Mouse (Mus musculus) layer of hippocampus, adult 2 months (tissue): ENCODE data around the gene Ttc34. TPM values are rescaled to one million over a fixed set of nuclear protein-coding genes. Genes with fewer than 3 reads are reported as not detected.

Source experiments
- DNase-seq, 2 experiments: peaks; one replicate each; pipeline ENCODE4 v3.0.0; 2022; ENCODE audit warnings: low spot score in 2 of 2
- H3K27ac ChIP-seq: fragments of 200-600 bp; 2 replicates; pipeline ENCODE4 v1.8.1; 2022
- H3K4me3 ChIP-seq: fragments of 200-600 bp; 2 replicates; pipeline ENCODE4 v1.8.1; 2022; ENCODE audit warnings: mild to moderate bottlenecking
- CTCF ChIP-seq: fragments of 200-600 bp; conservative IDR thresholded peaks from 2 replicates; pipeline ENCODE4 v1.8.1; 2022; ENCODE audit warnings: antibody characterized with exemption, mild to moderate bottlenecking, moderate library complexity
- total RNA-seq, 2 experiments: library from RNA; stranded (reverse); gene quantifications; 2 replicates each; pipeline ENCODE4 v1.2.3; 2021

The Ttc34 gene
- total RNA-seq, 2 experiments from 2014 or later: 4.0 to 4.1 TPM

GRCm38 (mm10) chr4:154910606-154911522, 73.6 kb downstream of the Ttc34 start:
- no peak overlapping the region for H3K4me3 ChIP-seq
- DNase-seq: no peak
- no peak for TF ChIP-seq CTCF
- H3K27ac ChIP-seq: peak overlapping the region; percentile 19; the same call in 1 of the 2 replicates

GRCm38 (mm10) chr4:154911644-154912043, 74.4 kb downstream of the Ttc34 start:
- Histone ChIP-seq H3K4me3 (no peak overlapping the region), H3K27ac (no peak overlapping the region)
- TF ChIP-seq CTCF: no peak
- DNase-seq: no peak

GRCm38 (mm10) chr4:154913845-154914244, 76.6 kb downstream of the Ttc34 start:
- Histone ChIP-seq H3K27ac (no peak overlapping the region), H3K4me3 (no peak overlapping the region)
- DNase-seq: no peak
- no peak for TF ChIP-seq CTCF

- no peak for TF ChIP-seq CTCF
- no peak overlapping the region for H3K4me3 ChIP-seq
- no peak overlapping the region for H3K27ac ChIP-seq
- DNase-seq: no peak
Measured at GRCm38 (mm10) chr4:154914252-154914651, 77.0 kb downstream of the Ttc34 start.

- Histone ChIP-seq H3K27ac (no peak overlapping the region), H3K4me3 (no peak overlapping the region)
- no peak for DNase-seq
- no peak for TF ChIP-seq CTCF
Measured at GRCm38 (mm10) chr4:154914707-154915106, 77.4 kb downstream of the Ttc34 start.

- Histone ChIP-seq H3K27ac (no peak overlapping the region), H3K4me3 (no peak overlapping the region)
- no peak for TF ChIP-seq CTCF
- no peak for DNase-seq
Measured at GRCm38 (mm10) chr4:154915286-154915685, 78.0 kb downstream of the Ttc34 start.

GRCm38 (mm10) chr4:154916662-154917061, 79.4 kb downstream of the Ttc34 start:
- DNase-seq: no peak
- TF ChIP-seq CTCF: no peak
- Histone ChIP-seq H3K27ac (no peak overlapping the region), H3K4me3 (no peak overlapping the region)

Other genes starting within 250 kb of the Ttc34 start
- gene Prdm16, start 200.6 kb upstream of the Ttc34 start, total RNA-seq: 10 to 100 TPM; 10.8 to 11.5 TPM
- gene Actrt2, start 169.6 kb upstream of the Ttc34 start, total RNA-seq: not detected
- gene Mmel1, start 32.1 kb downstream of the Ttc34 start, total RNA-seq: under 1 TPM; 0.29 to 0.44 TPM
- gene Fam213b, start 61.7 kb downstream of the Ttc34 start, total RNA-seq: 10 to 100 TPM; 48.1 to 48.9 TPM
- 1 to 10 TPM in 1 of 2 experiments, under 1 TPM in 1; 0.84 to 1.3 TPM for gene Tnfrsf14, start 91.1 kb downstream of the Ttc34 start, total RNA-seq
- 10 to 100 TPM; 24.7 to 30.7 TPM for gene Hes5, start 123.5 kb downstream of the Ttc34 start, total RNA-seq
- 10 to 100 TPM; 41.8 to 43.0 TPM for gene Pank4, start 126.7 kb downstream of the Ttc34 start, total RNA-seq
- 10 to 100 TPM; 91.1 to 92.0 TPM for gene Plch2, start 219.3 kb downstream of the Ttc34 start, total RNA-seq
- gene Pex10, start 229.6 kb downstream of the Ttc34 start, total RNA-seq: 10 to 100 TPM; 23.1 to 24.2 TPM
- 10 to 100 TPM; 60.6 to 63.0 TPM for gene Rer1, start 248.9 kb downstream of the Ttc34 start, total RNA-seq
- 10 to 100 TPM; 11.8 to 14.0 TPM for gene Morn1, start 249.1 kb downstream of the Ttc34 start, total RNA-seq